Mouse (Mus musculus): ENCODE measurements around the gene Cd53. TPM values are rescaled to one million over a fixed set of nuclear protein-coding genes. Genes with fewer than 3 reads are reported as not detected.

Cd53 gene
- 15.5 and 16.6 TPM in 2 replicates for polyA plus RNA-seq (2012; rRNA removed)

- no peak for DNase-seq (ENCODE audit: low spot score)
Measured at GRCm38 (mm10) chr3:106789930-106790329, at the start of gene Cd53. Gene Cd53 (minus strand): TSS chr3:106790149.

- no peak for DNase-seq (ENCODE audit: low spot score)
Measured at GRCm38 (mm10) chr3:106832107-106832506, 42.2 kb upstream of the Cd53 start.

- no peak for DNase-seq (ENCODE audit: low spot score)
Measured at GRCm38 (mm10) chr3:106826187-106826586, 36.2 kb upstream of the Cd53 start, which contains the start of gene Olfr266. Gene Olfr266 (minus strand): TSS chr3:106826287.

- no peak for DNase-seq (ENCODE audit: low spot score)
Measured at GRCm38 (mm10) chr3:106817676-106818075, 27.7 kb upstream of the Cd53 start.

- no peak for DNase-seq (ENCODE audit: low spot score)
Measured at GRCm38 (mm10) chr3:106808972-106809695, 19.2 kb upstream of the Cd53 start.

- DNase-seq (ENCODE audit: low spot score): no peak
Measured at GRCm38 (mm10) chr3:106798079-106798478, 8.1 kb upstream of the Cd53 start.

- no peak for DNase-seq (ENCODE audit: low spot score)
Measured at GRCm38 (mm10) chr3:106788440-106788887, 1.5 kb downstream of the Cd53 start.

GRCm38 (mm10) chr3:106787972-106788371 lies 2.0 kb downstream of the Cd53 start:
- no peak for DNase-seq (ENCODE audit: low spot score)

- DNase-seq (ENCODE audit: low spot score): no peak
Measured at GRCm38 (mm10) chr3:106785130-106785529, 4.8 kb downstream of the Cd53 start.

GRCm38 (mm10) chr3:106771834-106772233 lies 18.1 kb downstream of the Cd53 start:
- no peak for DNase-seq (ENCODE audit: low spot score)

GRCm38 (mm10) chr3:106755898-106756297 lies 34.1 kb downstream of the Cd53 start:
- no peak for DNase-seq (ENCODE audit: low spot score)

- DNase-seq (ENCODE audit: low spot score): peak; percentile 72
Measured at GRCm38 (mm10) chr3:106722028-106722945, 67.7 kb downstream of the Cd53 start.

GRCm38 (mm10) chr3:106721397-106722027 lies 68.4 kb downstream of the Cd53 start:
- peak; percentile 72 for DNase-seq (ENCODE audit: low spot score)

Other genes starting within 250 kb of the Cd53 start
- gene Dram2, start 242.4 kb downstream of the Cd53 start, polyA plus RNA-seq (2012; rRNA removed): 107 and 133 TPM in 2 replicates
- gene Cept1, start 242.3 kb downstream of the Cd53 start, polyA plus RNA-seq (2012; rRNA removed): 53.4 and 58.5 TPM in 2 replicates
- 15.7 and 17.0 TPM in 2 replicates for gene Lrif1, start 105.2 kb downstream of the Cd53 start, polyA plus RNA-seq (2012; rRNA removed)
- not detected in 2 replicates for gene Olfr266, start 36.1 kb upstream of the Cd53 start, polyA plus RNA-seq (2012; rRNA removed)
- gene Kcna3, start 246.0 kb upstream of the Cd53 start, polyA plus RNA-seq (2012; rRNA removed): 0.18 and 0.19 TPM in 2 replicates